Mouse (Mus musculus) spleen, postnatal 36 days (tissue): ENCODE results near the gene Clec16a.
A peak's percentile ranks its signal among the peaks of the same experiment; 100 is the strongest.

Experiments used
- DNase-seq, 2 experiments: peaks; one replicate each; pipeline ENCODE4 v3.0.0; 2022; ENCODE audit warnings: low spot score in 2 of 2, mixed read lengths in 1 of 2

Clec16a gene

DNA sequence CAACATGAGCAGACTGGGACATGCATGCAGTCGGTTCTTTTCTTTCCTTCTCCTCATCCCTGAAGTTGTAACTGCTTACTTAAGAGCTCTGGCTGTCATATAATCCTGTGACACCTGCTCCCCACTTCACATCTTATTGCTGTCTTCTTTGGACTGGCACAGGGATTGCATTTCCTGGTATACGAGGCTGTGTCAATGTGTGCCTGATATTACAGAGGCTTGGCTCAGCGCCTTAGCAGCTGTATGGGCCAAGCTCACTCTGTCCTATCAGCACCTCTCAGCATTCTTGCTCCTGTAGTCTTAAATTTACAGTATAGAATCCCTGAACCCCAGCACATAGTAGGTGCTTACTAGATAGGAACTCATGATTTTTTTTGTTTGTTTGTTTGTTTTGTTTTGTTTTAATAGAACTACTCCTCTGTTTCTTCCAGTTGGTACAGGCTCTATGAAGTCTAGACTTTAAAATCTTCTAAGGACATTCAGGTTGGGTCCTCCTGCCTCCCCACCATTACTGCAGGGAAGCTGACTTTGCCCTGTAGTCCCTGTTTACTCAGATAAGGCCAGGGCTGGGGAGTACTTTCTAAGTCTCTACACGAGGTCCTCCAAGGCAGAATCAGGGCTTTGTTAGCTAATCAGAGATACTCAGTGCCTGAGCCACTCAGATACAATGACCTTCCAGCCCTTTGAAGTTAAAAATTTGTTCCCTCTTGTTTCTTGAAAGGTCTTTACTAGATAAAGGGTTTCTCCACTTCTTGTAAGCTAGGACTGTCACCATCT, 97.9 kb downstream of the Clec16a start:
- DNase-seq, result no peak

DNA sequence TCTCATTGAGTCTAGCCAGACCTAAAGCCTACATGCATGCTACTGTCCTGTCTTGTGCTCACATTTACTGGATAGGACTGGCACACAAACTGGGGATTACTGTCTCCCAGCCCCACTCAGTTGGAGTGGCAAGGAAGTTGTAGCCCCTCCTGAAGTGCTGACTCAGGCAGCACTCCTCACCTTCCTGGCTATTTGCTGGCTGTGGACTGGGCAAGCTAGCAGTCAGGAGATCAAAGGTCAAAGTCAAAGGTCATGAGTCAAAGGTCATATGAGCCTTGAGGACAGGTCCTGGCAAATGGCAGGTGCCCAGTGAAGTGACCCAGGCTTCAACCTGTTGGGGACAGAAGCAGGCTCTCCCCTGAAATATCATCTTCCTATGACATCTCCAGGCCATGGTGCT, 99.1 kb downstream of the Clec16a start:
- DNase-seq, result no peak

DNA sequence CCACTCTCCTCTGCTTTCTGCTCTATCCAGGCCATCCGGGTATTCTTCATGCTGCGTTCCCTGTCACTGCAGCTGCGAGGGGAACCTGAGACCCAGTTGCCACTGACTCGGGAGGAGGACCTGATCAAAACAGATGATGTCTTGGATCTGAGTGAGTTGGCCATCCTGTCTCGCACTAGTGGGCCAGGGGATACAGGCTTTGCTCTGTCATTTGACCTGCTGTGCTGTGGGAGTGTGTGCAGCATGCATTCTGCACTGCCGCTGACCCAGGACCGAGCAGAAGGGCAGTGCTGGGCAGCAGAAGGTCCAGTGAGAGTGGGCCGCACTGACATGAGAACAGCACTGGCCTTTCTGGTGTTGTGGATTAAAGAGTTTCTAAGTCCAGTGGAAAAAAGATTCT, 99.6 kb downstream of the Clec16a start:
- DNase-seq, result no peak

DNA sequence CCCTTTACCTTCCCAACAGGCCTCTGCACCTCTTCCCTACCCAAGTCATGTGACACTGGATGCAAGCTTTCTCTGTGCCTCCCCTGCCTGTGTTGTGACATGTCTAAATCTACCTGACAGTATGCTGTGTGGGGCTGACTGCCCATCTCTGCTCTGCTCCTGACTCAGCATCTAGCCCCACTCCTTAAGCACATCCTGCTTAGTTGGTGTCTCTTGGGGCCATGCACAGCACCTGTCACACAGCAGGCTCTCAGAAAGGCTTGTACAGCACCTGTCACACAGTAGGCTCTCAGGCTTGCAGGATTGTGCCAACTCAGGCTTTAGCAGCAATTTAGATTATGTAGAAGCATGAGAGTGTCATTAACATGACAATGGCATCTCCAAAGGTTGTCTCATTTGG, 106.7 kb downstream of the Clec16a start:
- no peak for DNase-seq

DNA sequence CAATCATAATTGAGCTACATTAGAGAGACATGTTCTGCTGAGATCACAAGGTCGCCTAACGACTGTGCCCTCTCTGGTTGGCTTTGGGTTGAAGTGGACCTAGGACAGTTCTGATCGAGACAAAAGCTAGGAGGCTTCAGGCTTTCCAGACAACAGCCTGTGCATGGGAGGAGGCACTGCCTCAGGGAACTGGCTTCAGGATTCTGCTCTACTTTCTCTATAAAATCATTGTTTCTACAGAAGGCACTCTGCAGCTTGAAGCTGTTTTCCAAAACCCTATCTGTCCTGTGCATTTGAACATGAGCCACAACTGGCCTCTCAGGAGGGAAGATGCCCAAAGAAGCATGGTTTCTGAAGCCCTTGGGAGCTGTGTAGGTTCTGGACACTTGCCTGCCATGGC, 107.8 kb downstream of the Clec16a start:
- no peak for DNase-seq

DNA sequence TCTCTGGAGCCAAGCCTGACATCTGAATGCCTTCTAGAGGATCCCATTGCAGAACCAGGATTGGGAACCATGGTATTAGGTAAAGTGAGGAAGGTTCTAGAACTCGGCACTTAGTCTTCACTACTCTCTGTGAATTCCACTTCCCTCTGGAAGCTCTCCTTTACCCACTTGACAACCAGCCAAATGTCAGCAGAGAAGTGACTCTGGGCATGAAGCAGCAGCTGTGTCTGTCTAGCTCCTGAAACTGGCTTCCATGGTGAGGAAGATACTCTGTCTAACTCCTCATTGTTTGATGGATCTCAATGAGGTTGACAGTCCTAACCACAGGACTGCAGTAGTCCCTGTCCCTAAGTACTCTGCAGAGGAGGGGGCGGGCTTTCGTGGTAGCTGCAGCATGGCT, 110.1 kb downstream of the Clec16a start:
- DNase-seq, result no peak

DNA sequence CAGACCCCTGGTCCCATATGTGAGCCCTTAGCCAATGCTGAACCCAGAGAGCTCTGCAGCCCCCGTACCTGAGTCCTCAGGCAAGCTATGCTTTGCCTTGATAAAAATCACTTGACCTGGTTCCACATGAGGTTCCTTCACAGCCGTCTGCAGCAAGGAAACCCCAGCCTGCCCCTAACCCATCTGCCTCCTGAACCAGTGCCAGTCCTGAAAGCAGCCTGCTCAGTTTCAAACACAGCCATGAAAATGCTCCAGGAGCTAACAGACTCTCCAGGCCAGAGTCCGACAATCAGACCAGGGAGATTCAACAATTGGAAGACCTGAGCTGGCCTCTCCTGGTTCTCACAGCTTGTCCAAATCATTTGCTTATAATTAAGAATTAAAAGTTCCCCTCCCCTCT, 110.8 kb downstream of the Clec16a start:
- no peak for DNase-seq

DNA sequence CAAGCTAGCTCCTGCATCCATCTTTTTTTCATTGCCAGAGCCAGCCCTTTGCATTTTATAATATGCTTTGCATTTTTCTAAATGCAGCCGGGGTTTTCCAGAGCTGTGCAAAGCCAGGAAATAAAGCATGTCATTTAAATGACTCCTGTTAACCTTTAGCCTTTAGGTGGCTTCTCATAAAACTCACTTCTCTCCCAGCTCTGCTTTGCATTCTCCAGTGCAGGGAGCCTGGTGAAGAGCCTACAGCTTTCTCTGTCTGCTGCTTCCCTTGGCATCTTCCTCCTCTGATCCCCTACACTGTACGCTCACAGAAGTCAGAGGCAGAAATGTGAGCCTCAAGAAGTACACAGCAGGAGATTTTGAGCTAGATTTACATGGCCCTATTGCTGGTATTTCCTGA, 111.3 kb downstream of the Clec16a start:
- DNase-seq, result no peak

DNA sequence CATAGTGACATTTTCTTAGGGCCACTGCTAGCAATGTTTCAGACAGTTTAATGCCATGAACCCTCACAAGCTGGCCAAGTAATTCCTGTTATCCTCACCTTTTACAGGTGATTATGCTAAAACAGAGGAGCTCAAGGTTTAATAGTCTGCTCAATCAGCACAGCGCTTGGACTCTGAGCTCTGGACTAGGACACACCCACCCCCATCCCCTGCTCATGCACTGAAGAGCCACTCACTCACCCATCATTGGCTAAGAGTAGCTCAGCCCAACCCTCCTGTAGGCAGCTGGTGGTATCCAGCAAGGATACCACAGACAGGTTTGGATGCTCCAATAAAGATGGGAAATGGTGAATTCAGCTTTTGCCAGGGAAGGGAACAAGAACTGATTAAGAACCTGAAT, 111.8 kb downstream of the Clec16a start:
- no peak for DNase-seq

DNA sequence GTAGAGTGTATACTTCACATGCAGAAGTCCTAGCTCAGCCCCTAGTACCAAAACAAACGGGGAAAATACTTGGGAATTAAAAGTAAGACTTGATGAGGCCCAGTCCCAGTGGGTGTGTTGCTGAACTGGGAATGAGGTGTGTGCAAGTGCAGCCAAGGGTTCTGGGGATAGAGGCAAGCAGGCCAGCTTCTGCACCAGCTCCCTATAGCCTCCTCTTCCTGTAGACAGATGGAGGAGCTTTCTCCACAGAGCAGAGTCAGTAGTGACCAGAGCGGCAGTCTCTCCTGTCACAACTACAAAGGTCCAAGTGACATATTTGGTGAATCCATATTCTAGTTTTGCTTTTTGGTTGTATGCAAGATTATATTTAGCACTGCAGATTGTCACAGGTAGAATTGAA, 114.1 kb downstream of the Clec16a start:
- DNase-seq, result no peak

DNA sequence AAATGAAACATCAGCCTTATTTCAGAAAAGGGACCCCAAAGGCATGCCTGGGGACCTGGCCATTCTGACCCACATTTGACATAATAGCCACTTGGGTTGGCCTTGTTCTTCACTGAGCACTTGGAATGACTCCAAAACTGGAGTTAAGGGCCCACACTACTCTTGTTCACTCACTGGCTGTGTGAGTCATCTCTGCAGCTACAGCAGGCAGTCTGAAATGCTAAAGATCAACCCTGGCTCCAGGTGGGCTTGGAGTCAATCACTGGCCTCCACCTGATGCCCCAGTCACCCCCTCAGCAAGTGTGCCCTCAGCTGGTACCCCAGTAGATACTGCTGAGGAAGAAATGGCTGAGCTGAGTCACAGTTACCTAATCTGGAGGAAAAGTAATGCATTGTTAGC, 115.4 kb downstream of the Clec16a start:
- no peak for DNase-seq

DNA sequence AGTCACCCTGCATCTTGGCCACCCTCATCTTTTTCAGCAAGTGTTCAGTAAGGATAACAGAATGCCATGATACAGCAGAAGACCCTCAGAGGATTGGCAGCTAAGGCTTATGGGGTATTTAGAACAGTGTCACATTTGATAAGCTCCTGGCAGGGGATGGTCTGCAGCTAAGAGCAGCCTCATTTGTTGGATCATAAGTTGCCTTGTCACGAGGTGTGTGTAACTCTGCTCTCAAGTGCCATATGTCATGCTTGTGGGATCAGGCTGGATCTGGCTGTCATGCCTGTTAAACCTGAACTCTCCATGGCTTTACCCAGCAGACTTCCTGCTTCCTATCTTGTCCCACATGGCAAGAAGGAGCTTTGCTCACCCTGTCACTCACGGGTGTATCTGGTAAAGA, 116.2 kb downstream of the Clec16a start:
- DNase-seq, result no peak

DNA sequence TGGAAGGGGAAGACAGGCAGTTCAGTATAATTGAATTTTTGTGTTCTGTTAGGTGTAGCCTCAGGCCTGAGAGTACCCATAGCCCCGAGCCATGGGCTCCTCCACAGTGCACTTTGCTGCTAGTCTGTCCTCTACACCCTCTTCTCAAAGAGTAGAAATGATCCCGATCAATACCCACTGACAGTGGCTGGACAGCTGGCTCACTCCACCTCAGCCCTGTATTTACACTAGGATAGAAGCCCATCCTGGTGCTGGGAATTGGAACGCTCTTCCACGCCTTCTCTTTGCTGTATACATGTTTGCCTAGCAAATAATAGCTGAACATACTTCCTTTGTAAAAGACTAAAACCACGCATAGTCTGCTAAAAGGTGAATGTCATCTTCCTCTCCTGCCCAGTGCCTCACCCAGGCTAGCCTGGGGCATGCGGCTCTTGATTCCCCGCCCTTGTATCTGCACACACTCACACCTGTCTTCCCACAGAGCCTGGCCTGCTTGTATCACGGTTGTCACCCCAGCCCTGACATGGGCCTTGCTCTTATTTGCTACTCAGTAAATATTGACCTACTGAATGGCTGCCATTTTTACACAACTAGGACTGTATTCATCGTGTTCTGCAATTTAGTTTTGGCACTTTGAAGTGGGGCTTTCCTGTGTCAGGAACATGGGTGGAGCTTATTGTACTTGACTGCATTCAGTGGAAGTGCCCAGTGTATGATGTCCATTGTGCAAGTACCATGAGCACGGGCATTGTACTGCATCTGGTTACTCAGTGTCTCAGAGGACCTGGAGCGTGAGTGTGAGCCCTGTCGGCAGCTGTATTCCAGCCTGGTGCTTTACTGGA, 119.0 kb downstream of the Clec16a start:
- no peak for DNase-seq

DNA sequence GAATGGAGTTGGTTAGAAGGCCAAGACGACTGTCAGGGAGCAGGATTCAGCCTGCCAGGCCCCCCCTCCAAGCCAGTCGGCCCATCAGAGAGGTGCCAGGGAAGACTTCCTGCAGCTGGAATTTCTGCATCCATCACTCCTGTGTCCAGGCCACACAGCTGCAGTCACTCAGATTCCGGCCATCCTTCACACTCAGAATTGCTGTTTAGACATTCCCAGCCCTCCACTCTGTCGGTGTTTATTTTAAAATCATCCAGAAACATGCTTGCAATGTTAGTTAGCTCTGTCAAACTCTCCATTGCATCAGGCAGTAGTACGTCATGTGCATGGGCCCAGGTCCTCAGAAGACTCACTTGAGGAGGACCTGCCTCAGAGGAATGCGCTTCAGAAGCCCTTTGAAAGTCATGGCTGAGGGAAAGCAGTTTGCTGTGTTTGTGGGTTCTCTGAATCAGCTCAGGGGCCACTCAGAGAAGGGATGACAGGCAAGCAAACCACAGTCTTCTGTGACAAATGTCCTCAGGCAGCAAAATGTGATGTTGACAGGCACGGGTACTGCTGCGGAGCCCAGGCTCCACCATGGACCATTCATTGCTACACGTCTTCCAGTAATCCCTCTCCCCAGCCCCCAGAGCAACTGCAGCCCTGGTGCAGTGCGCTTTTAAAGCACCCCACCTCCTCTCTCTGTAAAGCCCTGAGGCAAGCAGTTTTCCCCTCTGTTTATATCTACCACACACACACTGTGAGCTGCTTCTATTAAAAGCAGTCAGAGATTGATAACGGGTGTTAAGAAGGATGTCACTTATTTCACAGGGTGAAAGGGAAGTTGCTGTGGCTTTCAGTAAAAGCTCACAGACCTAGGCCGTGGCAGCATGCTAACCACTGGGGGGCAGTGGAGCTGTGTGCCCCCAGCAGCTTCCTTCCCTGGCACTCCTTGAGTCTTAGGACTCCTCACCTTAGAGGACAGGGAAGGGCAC, 120.1 kb downstream of the Clec16a start:
- DNase-seq, result peak; percentile 52 to 57

DNA sequence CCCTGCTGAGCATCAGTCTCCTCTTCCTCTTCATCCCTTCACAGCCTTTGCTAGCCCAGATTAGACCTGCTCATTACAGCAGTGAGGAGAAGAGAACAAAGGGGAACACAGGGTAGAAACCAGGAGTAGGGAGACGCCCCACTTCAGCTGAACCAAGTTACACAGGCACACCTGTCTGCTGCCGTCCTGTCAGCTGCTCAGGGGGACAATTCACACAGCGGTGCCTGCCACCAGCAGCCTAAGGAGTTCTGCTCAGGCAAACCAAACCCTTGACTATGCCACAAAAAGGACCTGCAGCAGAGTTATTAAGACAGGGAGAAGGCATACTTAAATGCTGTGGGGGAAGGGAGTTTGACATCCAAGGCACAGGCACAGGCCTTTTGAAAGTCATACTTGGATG, 121.6 kb downstream of the Clec16a start:
- DNase-seq, result no peak

DNA sequence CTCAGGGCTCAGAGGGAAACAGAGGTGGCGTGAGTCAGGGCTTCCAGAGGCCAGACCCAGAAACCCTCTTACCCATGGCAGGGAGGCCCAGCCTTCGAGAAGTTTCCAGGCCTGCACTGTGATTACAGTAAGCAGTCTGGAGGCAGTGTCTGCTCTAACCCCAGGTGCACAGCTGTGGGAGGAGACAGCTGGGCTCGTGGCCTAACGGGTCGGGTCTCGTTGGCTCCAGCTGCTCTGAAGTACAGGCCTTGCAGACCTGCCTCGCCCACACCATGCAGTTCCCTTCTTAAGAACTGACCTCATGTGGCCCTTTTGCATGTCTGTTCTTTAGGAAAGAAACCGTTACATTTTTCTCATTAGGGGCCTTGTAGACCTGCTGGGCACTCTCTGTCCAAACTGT, 123.3 kb downstream of the Clec16a start:
- DNase-seq, result peak; percentile 14 to 22

DNA sequence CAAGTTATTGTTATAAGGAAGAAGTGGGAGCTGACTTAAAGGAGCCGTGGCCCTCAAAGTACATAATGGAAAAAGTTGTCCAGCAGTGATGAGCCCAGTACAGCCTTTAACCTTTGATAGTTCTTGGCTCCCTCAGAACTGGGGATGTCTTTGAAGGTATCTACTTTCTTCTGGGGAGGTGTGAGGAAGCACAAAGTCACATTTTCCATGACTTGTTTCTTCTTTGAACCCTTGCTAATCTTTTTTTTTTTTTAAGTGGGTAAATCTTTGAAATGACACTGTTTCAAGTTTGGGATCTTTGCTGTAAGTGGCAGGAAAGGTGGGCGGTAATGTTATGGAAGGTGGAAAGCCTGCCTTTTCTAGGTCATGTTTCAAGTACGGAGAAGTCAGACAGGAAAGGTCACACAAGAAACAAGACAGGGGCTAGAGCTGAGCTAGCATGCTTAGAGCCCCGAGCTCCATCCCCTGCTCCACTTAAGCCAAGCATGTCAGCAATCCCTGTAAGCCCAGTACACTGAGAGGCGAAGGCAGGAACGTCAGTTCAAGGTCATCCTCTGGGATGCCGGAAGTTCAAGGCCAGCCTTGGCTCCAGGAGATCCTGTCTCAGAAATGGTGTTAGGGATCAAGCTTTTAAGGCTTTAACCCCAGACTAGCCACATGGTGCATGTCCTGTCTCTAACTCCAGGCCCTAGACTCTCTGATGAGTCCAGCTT, 124.0 kb downstream of the Clec16a start:
- DNase-seq, result no peak

DNA sequence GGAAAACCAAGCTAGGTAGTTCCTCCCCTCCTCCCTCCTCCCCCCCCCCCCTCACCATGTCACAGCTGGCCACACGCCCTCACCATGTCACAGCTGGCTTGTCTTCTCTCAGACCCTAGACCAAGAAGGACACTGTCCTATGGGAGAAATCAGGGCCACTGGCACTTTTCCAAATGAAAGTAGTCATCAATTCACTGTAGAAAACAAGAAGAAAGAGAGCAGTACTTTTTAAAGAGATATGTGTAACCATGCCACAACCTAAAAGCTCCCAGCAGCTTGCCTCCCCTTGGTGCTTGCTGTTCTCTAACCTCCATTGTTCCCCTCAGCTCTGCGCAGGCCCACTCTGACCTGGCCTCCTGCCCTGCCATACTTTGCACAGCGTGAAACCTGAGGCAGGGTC, 124.8 kb downstream of the Clec16a start:
- DNase-seq, result no peak

DNA sequence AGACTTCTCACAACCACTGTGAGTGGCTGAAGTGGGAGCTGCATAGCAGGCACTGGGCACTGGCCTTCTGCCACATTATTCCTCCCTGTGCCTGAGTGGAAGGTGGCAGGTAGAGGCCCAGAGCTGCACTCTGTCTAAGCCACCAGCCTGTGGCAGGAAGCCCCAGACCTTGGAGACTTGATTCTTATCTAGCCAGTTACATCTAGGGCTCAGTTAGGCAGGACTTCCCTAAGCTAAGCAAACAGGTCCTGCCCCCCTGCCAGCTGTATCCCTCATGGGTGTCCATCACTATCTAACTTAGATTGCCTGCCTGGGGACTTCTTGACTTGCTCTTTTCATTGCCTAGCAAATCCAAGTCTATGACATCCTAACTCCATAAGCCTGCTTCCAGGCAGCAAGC, 127.4 kb downstream of the Clec16a start:
- no peak for DNase-seq

DNA sequence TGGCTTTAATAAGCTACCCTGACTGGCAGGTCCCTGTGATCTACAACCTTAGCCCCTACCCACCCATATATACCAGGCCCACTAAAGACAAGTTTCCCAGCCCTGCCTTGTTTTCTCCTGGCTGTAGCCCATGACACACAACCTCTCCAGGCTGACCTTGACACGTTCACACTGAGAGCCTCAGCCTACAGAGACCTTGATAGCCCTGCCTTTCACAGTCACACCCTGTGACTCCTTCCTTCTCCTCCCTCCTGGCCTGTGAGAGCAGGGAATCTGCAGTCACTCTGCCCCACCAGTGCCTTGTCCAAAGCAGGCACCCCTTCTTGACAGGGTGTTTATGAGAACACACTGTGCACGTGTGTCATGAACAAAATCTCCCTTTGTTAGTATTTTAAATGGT, 128.9 kb downstream of the Clec16a start:
- no peak for DNase-seq

DNA sequence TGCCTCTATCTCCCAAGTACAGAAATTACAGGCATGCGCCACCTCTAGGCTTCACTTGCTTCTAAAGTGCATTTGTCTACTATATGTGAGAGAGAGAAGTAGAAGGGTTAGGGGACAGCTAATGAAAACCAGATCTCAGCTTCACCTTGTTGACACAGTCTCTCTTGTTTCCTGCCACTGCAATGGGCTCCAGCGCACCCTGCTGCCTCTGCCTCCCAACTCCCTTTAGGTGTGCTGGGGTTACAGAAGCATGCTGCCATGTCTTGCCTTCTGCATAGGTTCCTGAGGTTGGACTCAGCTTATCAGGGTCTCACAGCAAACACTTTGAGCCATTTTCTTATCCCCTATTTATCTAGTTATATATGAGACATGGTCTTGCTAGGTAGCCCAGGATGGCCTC, 129.8 kb downstream of the Clec16a start:
- no peak for DNase-seq
